Mouse (Mus musculus) forebrain, embryonic 16.5 days (tissue): ENCODE results near the gene Rmi1. TPM values are rescaled to one million over a fixed set of nuclear protein-coding genes. Genes with fewer than 3 reads are reported as not detected.

Experiments used
- ATAC-seq: fragments of 200-750 bp; cut with Nextera tagmentation; 2 replicates; pipeline ENCODE4 v1.8.0; 2017; ENCODE audit warnings: mild to moderate bottlenecking, moderate library complexity
- H3K27ac ChIP-seq: fragments of 300-500 bp; sonication (generic); 2 replicates; pipeline ENCODE4 v1.5.1; 2014; ENCODE audit warnings: low read length, control low read depth
- H3K27me3 ChIP-seq: fragments of 300-500 bp; sonication (generic); replicated peaks from 2 replicates; pipeline ENCODE4 v1.6.1; 2014; ENCODE audit warnings: low read length; ENCODE audit not compliant: control insufficient read depth, insufficient read depth
- H3K36me3 ChIP-seq: fragments of 300-500 bp; sonication (generic); 2 replicates; pipeline ENCODE4 v1.6.1; 2014; ENCODE audit not compliant: control insufficient read depth, insufficient read depth
- H3K4me1 ChIP-seq: fragments of 300-500 bp; sonication (generic); replicated peaks from 2 replicates; pipeline ENCODE4 v1.6.1; 2014; ENCODE audit warnings: low read length; ENCODE audit not compliant: control insufficient read depth, insufficient read depth
- H3K4me2 ChIP-seq: fragments of 300-500 bp; sonication (generic); 2 replicates; pipeline ENCODE4 v1.6.1; 2014; ENCODE audit warnings: mild to moderate bottlenecking, low read length, control low read depth
- H3K4me3 ChIP-seq: fragments of 300-500 bp; sonication (generic); replicated peaks from 2 replicates; pipeline ENCODE4 v1.5.1; 2014; ENCODE audit warnings: mild to moderate bottlenecking, low read length, control low read depth
- H3K9ac ChIP-seq: fragments of 300-500 bp; sonication (generic); replicated peaks from 2 replicates; pipeline ENCODE4 v1.6.1; 2014; ENCODE audit warnings: low read depth, low read length, control low read depth
- H3K9me3 ChIP-seq: fragments of 300-500 bp; sonication (generic); 2 replicates; pipeline ENCODE4 v1.6.1; 2016; ENCODE audit warnings: low read length; ENCODE audit not compliant: control insufficient read depth
- WGBS: fragments of 180-500 bp; shearing (Covaris S2); extraction: QIAGEN DNeasy Blood & Tissue Kit; methylation state at CpG from one replicate; pipeline ENCODE4 v1.1.7; 2014; 5-methylcytosine and 5-hydroxymethylcytosine counted together
- polyA plus RNA-seq: library from polyadenylated mRNA; unstranded; fragments of >200 nt; fragmentation: Nextera tagmentation; extraction: Ambion mirVana; gene quantifications from 2 replicates; pipeline ENCODE4 v1.2.1, GENCODE M21; 2015

Rmi1 gene
- polyA plus RNA-seq, 1 experiment from 2014 or later, result 24.2 TPM

- H3K4me2 ChIP-seq, result no peak overlapping the region
- no peak overlapping the region for H3K27ac ChIP-seq
- H3K9ac ChIP-seq, result no peak overlapping the region
- H3K4me1 ChIP-seq, result no peaks in the 10 kb centered on the region; the same call in 1 of the 2 replicates
- no peaks in the 10 kb centered on the region for H3K27me3 ChIP-seq
- no peaks in the 10 kb centered on the region for H3K36me3 ChIP-seq
- H3K9me3 ChIP-seq, result no peaks in the 10 kb centered on the region
- no peak for ATAC-seq
- WGBS, result 97% methylated on average over 1 of the region's 1 CpGs
- no peak overlapping the region for H3K4me3 ChIP-seq
Measured at GRCm38 (mm10) chr13:58419266-58419665, 17.2 kb downstream of the Rmi1 start.

GRCm38 (mm10) chr13:58421026-58421425 is 19.0 kb downstream of the Rmi1 start:
- H3K9me3 ChIP-seq, result no peaks in the 10 kb centered on the region
- H3K4me3 ChIP-seq, result no peak overlapping the region
- no peak for ATAC-seq
- H3K27me3 ChIP-seq, result no peaks in the 10 kb centered on the region
- WGBS, result 81% methylated on average over 4 of the region's 4 CpGs
- no peak overlapping the region for H3K27ac ChIP-seq
- no peaks in the 10 kb centered on the region for H3K36me3 ChIP-seq
- H3K9ac ChIP-seq, result no peak overlapping the region
- H3K4me1 ChIP-seq, result no peaks in the 10 kb centered on the region
- no peak overlapping the region for H3K4me2 ChIP-seq

GRCm38 (mm10) chr13:58422242-58422641 is 20.2 kb downstream of the Rmi1 start:
- Histone ChIP-seq H3K4me3 (no peak overlapping the region), H3K27me3 (no peaks in the 10 kb centered on the region), H3K9ac (no peak overlapping the region), H3K4me1 (no peaks in the 10 kb centered on the region), H3K27ac (no peak overlapping the region), H3K9me3 (no peaks in the 10 kb centered on the region), H3K36me3 (no peaks in the 10 kb centered on the region), H3K4me2 (no peak overlapping the region)
- no peak for ATAC-seq
- WGBS, result 87% methylated on average over 4 of the region's 4 CpGs

- no peaks in the 10 kb centered on the region for H3K9me3 ChIP-seq
- no peaks in the 10 kb centered on the region for H3K36me3 ChIP-seq
- ATAC-seq, result no peak
- no peak overlapping the region for H3K9ac ChIP-seq
- no peak overlapping the region for H3K4me3 ChIP-seq
- WGBS, result 68% methylated on average over 10 of the region's 10 CpGs
- no peak overlapping the region for H3K27ac ChIP-seq
- no peaks in the 10 kb centered on the region for H3K27me3 ChIP-seq
- H3K4me1 ChIP-seq, result no peaks in the 10 kb centered on the region
- no peak overlapping the region for H3K4me2 ChIP-seq
Measured at GRCm38 (mm10) chr13:58423061-58423660, 21.1 kb downstream of the Rmi1 start.

GRCm38 (mm10) chr13:58439716-58440115 is 37.7 kb downstream of the Rmi1 start:
- no peak overlapping the region for H3K9ac ChIP-seq
- H3K4me1 ChIP-seq, result no peaks in the 10 kb centered on the region; the same call in 1 of the 2 replicates
- no peak overlapping the region for H3K4me3 ChIP-seq
- WGBS, result 63% methylated on average over 2 of the region's 2 CpGs
- H3K27me3 ChIP-seq, result no peaks in the 10 kb centered on the region
- ATAC-seq, result no peak
- H3K9me3 ChIP-seq, result no peaks in the 10 kb centered on the region
- H3K4me2 ChIP-seq, result no peak overlapping the region
- no peaks in the 10 kb centered on the region for H3K36me3 ChIP-seq
- no peak overlapping the region for H3K27ac ChIP-seq

GRCm38 (mm10) chr13:58443326-58443725 is 41.3 kb downstream of the Rmi1 start:
- H3K9ac ChIP-seq, result no peak overlapping the region
- WGBS, result 57% methylated on average over 4 of the region's 4 CpGs
- H3K9me3 ChIP-seq, result no peaks in the 10 kb centered on the region
- H3K4me2 ChIP-seq, result no peak overlapping the region
- no peak for ATAC-seq
- H3K36me3 ChIP-seq, result no peaks in the 10 kb centered on the region
- H3K4me1 ChIP-seq, result no peaks in the 10 kb centered on the region; the same call in 1 of the 2 replicates
- H3K27me3 ChIP-seq, result no peaks in the 10 kb centered on the region
- no peak overlapping the region for H3K27ac ChIP-seq
- no peak overlapping the region for H3K4me3 ChIP-seq

- Histone ChIP-seq H3K4me2 (no peak overlapping the region), H3K27me3 (no peaks in the 10 kb centered on the region), H3K27ac (no peak overlapping the region), H3K9me3 (no peaks in the 10 kb centered on the region), H3K9ac (no peak overlapping the region), H3K4me3 (no peak overlapping the region), H3K4me1 (no peaks in the 10 kb centered on the region; the same call in 1 of the 2 replicates), H3K36me3 (no peaks in the 10 kb centered on the region)
- ATAC-seq, result no peak
- 71% methylated on average over 7 of the region's 7 CpGs for WGBS
Measured at GRCm38 (mm10) chr13:58443787-58444186, 41.7 kb downstream of the Rmi1 start.

GRCm38 (mm10) chr13:58446541-58446940 is 44.5 kb downstream of the Rmi1 start:
- no peak overlapping the region for H3K4me3 ChIP-seq
- 75% methylated on average over 2 of the region's 2 CpGs for WGBS
- H3K4me1 ChIP-seq, result 0 out of 2 replicates have a peak, but pooled peaks cover 5% of the 10 kb centered on the region
- H3K36me3 ChIP-seq, result no peaks in the 10 kb centered on the region
- no peaks in the 10 kb centered on the region for H3K27me3 ChIP-seq
- no peaks in the 10 kb centered on the region for H3K9me3 ChIP-seq
- no peak overlapping the region for H3K27ac ChIP-seq
- H3K9ac ChIP-seq, result no peak overlapping the region
- H3K4me2 ChIP-seq, result no peak overlapping the region
- no peak for ATAC-seq

- no peak for ATAC-seq
- Histone ChIP-seq H3K9me3 (no peaks in the 10 kb centered on the region), H3K27me3 (peaks cover 13% of the 10 kb centered on the region; the same call in 1 of the 2 replicates), H3K36me3 (no peaks in the 10 kb centered on the region), H3K4me2 (no peak overlapping the region), H3K4me3 (no peak overlapping the region), H3K9ac (no peak overlapping the region), H3K4me1 (0 out of 2 replicates have a peak, but pooled peaks cover 9% of the 10 kb centered on the region), H3K27ac (no peak overlapping the region)
- WGBS, result 24% methylated on average over 22 of the region's 22 CpGs
Measured at GRCm38 (mm10) chr13:58450459-58451182, 48.6 kb downstream of the Rmi1 start.
